Mouse (Mus musculus): ENCODE measurements around the gene Tmem60. TPM values are rescaled to one million over a fixed set of nuclear protein-coding genes. Genes with fewer than 3 reads are reported as not detected.

Gene Tmem60
- 32.4 and 34.5 TPM in 2 replicates for polyA plus RNA-seq (2015; fragmentation: Nextera tagmentation; extraction: Ambion mirVana)

DNA sequence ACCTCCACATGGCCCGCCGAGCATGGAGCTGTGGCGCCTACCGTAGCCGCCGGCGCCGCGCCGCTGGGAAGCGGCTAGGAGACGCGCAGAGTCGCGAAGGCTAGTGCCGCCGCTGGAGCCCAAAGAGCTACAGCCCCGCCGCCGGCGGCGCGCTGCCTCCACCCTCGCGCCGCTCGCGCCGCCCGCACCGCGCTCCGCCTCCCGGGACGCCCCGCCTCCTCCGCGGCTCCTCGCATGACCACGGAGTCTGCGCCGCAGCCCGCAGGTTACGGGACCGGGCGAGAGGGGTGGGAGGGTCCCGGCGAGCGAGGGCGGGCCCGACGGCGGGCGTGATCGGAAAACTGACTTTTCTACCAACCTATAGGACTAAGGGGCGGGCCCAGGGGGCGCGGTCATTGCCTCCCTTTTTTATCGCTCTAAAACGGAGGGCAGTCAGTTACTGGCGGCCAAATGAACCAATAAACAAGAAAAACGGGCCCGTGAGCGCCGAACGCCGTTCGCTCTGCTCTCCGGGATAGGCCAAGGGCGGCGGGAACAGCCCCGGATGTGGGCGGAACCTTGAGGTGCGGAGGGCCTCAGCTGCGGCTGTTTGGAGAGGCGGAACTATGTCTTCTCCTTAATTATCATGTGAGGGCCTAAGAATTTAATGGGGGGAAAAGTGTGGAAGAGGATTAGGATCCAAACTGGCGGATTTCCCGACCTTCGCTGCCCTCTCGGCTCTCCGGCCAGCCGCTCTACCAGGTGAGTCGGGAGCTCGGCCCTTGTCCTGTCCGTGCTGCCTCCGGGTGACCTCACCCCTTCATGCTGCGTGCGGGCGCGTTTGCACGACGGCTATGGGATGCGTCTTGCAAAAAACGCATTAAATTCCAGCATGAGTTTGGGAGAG lies at the start of gene Tmem60, which contains the start of gene Phtf2:
Gene Tmem60, plus strand, starts transcription at position 277 of the 886 bp plus-strand sequence.
Gene Phtf2, minus strand, starts transcription at position 210 of the 886 bp plus-strand sequence.
- Histone ChIP-seq H3K4me3 (ENCODE audit: low read depth, low read length) (peak within 1 kb of the TSS; percentile 90), H3K9me3 (replicated peaks; ENCODE audit: control insufficient read depth, low read length) (no peaks in the 10 kb centered on the region), H3K36me3 (ENCODE audit: control insufficient read depth, insufficient read depth) (no peaks in the 10 kb centered on the region; the same call in 1 of the 2 replicates), H3K9ac (ENCODE audit: low read depth, low read length) (peak within 1 kb of the TSS; percentile 91), H3K4me2 (ENCODE audit: low read depth, low read length) (peak within 1 kb of the TSS; percentile 82), H3K27ac (ENCODE audit: low read length) (peak within 1 kb of the TSS; percentile 95), H3K27me3 (ENCODE audit: control insufficient read depth, insufficient read depth, low read depth, low read length) (no peaks in the 10 kb centered on the region), H3K4me1 (ENCODE audit: control insufficient read depth, low read depth, low read length) (peaks cover 24% of the 10 kb centered on the region)
- under 1% methylated on average over 82 of the region's 94 CpGs for WGBS (ENCODE audit: insufficient replicate concordance)
- ATAC-seq (ENCODE audit: low read depth) = peak; percentile 95

DNA sequence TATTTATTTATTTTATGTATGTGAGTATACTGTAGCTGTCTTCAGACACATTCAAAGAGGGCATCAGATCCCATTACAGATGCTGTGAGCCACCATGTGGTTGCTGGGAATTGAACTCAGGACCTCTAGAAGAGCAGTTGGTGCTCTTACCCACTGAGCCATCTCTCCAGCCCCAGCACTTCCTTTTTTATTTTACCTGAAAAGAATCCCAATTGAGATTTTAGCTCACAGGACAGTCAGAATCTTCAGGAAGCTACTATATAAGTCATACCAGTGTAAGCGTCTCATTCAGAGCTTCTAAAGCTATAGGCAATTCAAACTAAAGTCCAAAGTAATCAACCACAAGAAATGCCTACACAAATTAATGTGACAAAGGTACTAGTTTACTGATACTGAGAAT lies 47.6 kb upstream of the Tmem60 start:
- no peak overlapping the region for H3K27ac ChIP-seq (ENCODE audit: low read length)
- no peaks in the 10 kb centered on the region for H3K27me3 ChIP-seq (ENCODE audit: control insufficient read depth, insufficient read depth, low read depth, low read length)
- H3K4me2 ChIP-seq (ENCODE audit: low read depth, low read length) = no peak overlapping the region
- H3K4me1 ChIP-seq (ENCODE audit: control insufficient read depth, low read depth, low read length) = peaks cover 2% of the 10 kb centered on the region
- no peaks in the 10 kb centered on the region for H3K9me3 ChIP-seq (replicated peaks; ENCODE audit: control insufficient read depth, low read length)
- 79% methylated on average over 1 of the region's 1 CpGs for WGBS (ENCODE audit: insufficient replicate concordance)
- no peak for ATAC-seq (ENCODE audit: low read depth)
- H3K9ac ChIP-seq (ENCODE audit: low read depth, low read length) = no peak overlapping the region
- H3K4me3 ChIP-seq (ENCODE audit: low read depth, low read length) = no peak overlapping the region
- H3K36me3 ChIP-seq (ENCODE audit: control insufficient read depth, insufficient read depth) = no peaks in the 10 kb centered on the region

- Histone ChIP-seq H3K9me3 (replicated peaks; ENCODE audit: control insufficient read depth, low read length) (no peaks in the 10 kb centered on the region), H3K4me2 (ENCODE audit: low read depth, low read length) (no peak overlapping the region), H3K36me3 (ENCODE audit: control insufficient read depth, insufficient read depth) (no peaks in the 10 kb centered on the region), H3K9ac (ENCODE audit: low read depth, low read length) (no peak overlapping the region), H3K4me3 (ENCODE audit: low read depth, low read length) (no peak overlapping the region), H3K4me1 (ENCODE audit: control insufficient read depth, low read depth, low read length) (no peaks in the 10 kb centered on the region), H3K27me3 (ENCODE audit: control insufficient read depth, insufficient read depth, low read depth, low read length) (no peaks in the 10 kb centered on the region), H3K27ac (ENCODE audit: low read length) (no peak overlapping the region)
- no peak for ATAC-seq (ENCODE audit: low read depth)
- 78% methylated on average over 1 of the region's 1 CpGs for WGBS (ENCODE audit: insufficient replicate concordance)
These were observed 44.9 kb upstream of the Tmem60 start for GRCm38 (mm10) chr5:20837082-20837481.

GRCm38 (mm10) chr5:20843405-20843804 lies 38.6 kb upstream of the Tmem60 start:
- no peak for ATAC-seq (ENCODE audit: low read depth)
- H3K4me2 ChIP-seq (ENCODE audit: low read depth, low read length) = no peak overlapping the region
- no peak overlapping the region for H3K9ac ChIP-seq (ENCODE audit: low read depth, low read length)
- no peaks in the 10 kb centered on the region for H3K36me3 ChIP-seq (ENCODE audit: control insufficient read depth, insufficient read depth)
- H3K4me1 ChIP-seq (ENCODE audit: control insufficient read depth, low read depth, low read length) = no peaks in the 10 kb centered on the region
- whole genome bisulfite sequencing (ENCODE audit: insufficient replicate concordance) = 64% methylated on average over 2 of the region's 3 CpGs
- H3K27ac ChIP-seq (ENCODE audit: low read length) = no peak overlapping the region
- no peak overlapping the region for H3K4me3 ChIP-seq (ENCODE audit: low read depth, low read length)
- H3K27me3 ChIP-seq (ENCODE audit: control insufficient read depth, insufficient read depth, low read depth, low read length) = no peaks in the 10 kb centered on the region
- H3K9me3 ChIP-seq (replicated peaks; ENCODE audit: control insufficient read depth, low read length) = no peaks in the 10 kb centered on the region

DNA sequence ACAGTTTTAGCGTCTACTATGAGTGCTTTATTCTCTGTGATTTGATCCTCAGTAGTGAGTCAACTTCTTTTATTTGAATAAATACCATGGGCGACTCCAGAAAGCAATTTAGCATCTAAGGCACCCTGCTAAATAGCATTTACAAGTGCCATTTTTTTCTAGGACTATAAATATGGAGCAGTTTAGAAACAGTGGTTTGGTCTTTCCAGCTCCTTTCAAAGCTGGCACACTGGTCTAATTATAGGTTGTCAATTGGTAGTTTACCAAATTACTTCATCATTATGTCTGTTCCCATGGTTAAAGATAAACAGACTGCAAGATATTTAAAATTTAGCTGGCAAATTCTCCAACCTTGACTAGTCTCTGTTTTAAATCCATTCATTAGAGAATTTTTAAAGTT lies 38.2 kb upstream of the Tmem60 start:
- no peak for ATAC-seq (ENCODE audit: low read depth)
- Histone ChIP-seq H3K9me3 (replicated peaks; ENCODE audit: control insufficient read depth, low read length) (no peaks in the 10 kb centered on the region), H3K36me3 (ENCODE audit: control insufficient read depth, insufficient read depth) (no peaks in the 10 kb centered on the region), H3K4me3 (ENCODE audit: low read depth, low read length) (no peak overlapping the region), H3K4me1 (ENCODE audit: control insufficient read depth, low read depth, low read length) (no peaks in the 10 kb centered on the region), H3K27ac (ENCODE audit: low read length) (no peak overlapping the region), H3K27me3 (ENCODE audit: control insufficient read depth, insufficient read depth, low read depth, low read length) (no peaks in the 10 kb centered on the region), H3K9ac (ENCODE audit: low read depth, low read length) (no peak overlapping the region), H3K4me2 (ENCODE audit: low read depth, low read length) (no peak overlapping the region)
- WGBS (ENCODE audit: insufficient replicate concordance) = 77% methylated on average over 2 of the region's 2 CpGs

DNA sequence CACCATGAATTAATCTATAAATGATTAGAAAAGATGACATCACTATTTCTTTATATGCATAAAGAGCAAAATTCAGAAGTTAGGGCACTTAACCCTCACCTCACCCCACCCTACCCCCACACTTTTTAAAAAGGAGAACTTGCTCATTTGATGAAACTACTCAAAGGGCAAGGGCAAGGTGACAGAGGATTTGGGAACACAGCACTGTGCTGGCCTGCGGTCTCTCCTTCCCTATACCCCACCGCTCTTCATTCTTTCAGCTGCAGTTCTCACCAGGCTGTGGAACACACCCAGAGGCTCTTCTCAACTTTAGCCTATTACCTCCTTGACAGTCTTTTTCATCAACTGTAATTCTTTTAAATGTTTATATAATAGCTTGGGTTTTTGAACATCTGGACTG lies 35.0 kb upstream of the Tmem60 start:
- H3K9me3 ChIP-seq (replicated peaks; ENCODE audit: control insufficient read depth, low read length) = no peaks in the 10 kb centered on the region
- no peak for ATAC-seq (ENCODE audit: low read depth)
- H3K4me2 ChIP-seq (ENCODE audit: low read depth, low read length) = no peak overlapping the region
- H3K27me3 ChIP-seq (ENCODE audit: control insufficient read depth, insufficient read depth, low read depth, low read length) = no peaks in the 10 kb centered on the region
- H3K4me3 ChIP-seq (ENCODE audit: low read depth, low read length) = no peak overlapping the region
- H3K4me1 ChIP-seq (ENCODE audit: control insufficient read depth, low read depth, low read length) = no peaks in the 10 kb centered on the region
- H3K9ac ChIP-seq (ENCODE audit: low read depth, low read length) = no peak overlapping the region
- H3K36me3 ChIP-seq (ENCODE audit: control insufficient read depth, insufficient read depth) = no peaks in the 10 kb centered on the region
- H3K27ac ChIP-seq (ENCODE audit: low read length) = no peak overlapping the region
- WGBS (ENCODE audit: insufficient replicate concordance) = 85% methylated on average over 2 of the region's 2 CpGs

DNA sequence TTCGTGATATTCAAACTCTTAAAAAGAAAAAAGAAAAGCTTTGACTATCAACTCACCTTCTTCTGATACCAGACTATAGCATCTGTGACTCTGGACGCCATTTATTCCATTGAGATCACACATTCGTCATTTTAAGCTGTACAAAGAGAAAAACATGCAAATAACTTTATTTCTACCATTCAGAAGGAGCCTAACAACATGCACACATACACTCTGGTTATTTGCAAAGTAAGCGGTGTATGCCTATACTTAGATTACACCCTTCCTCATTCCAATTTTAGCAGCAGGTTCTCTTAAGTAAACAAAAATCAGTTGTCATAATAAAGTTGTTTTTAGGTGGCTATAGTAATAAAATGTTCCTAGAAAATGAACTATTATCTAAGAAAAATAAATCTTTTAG lies 26.9 kb upstream of the Tmem60 start:
- 69% methylated on average over 4 of the region's 4 CpGs for WGBS (ENCODE audit: insufficient replicate concordance)
- Histone ChIP-seq H3K36me3 (ENCODE audit: control insufficient read depth, insufficient read depth) (no peaks in the 10 kb centered on the region), H3K4me1 (ENCODE audit: control insufficient read depth, low read depth, low read length) (no peaks in the 10 kb centered on the region), H3K4me3 (ENCODE audit: low read depth, low read length) (no peak overlapping the region), H3K9me3 (replicated peaks; ENCODE audit: control insufficient read depth, low read length) (no peaks in the 10 kb centered on the region), H3K27me3 (ENCODE audit: control insufficient read depth, insufficient read depth, low read depth, low read length) (no peaks in the 10 kb centered on the region), H3K4me2 (ENCODE audit: low read depth, low read length) (no peak overlapping the region), H3K27ac (ENCODE audit: low read length) (no peak overlapping the region), H3K9ac (ENCODE audit: low read depth, low read length) (no peak overlapping the region)
- no peak for ATAC-seq (ENCODE audit: low read depth)

DNA sequence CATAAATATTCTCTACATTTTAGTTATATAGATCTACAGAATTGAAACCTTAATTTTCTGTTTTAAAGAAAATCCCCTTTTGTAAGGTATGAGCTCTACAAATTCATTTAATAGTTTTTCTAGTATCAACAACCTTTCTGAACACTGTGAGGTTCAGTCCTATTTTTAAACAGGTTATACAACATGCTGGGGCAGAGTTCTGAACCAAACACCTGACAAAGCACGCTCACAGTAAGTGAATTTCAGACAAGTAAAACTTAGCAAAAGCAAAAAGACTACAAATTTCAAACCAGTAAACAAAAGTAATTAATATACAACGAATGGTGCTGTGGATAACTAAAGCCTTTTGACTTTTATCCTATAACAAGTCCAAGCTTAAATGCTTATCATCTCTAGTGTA lies 23.6 kb upstream of the Tmem60 start:
- Histone ChIP-seq H3K4me2 (ENCODE audit: low read depth, low read length) (no peak overlapping the region), H3K4me1 (ENCODE audit: control insufficient read depth, low read depth, low read length) (no peaks in the 10 kb centered on the region), H3K4me3 (ENCODE audit: low read depth, low read length) (no peak overlapping the region), H3K36me3 (ENCODE audit: control insufficient read depth, insufficient read depth) (no peaks in the 10 kb centered on the region), H3K27ac (ENCODE audit: low read length) (no peak overlapping the region), H3K9me3 (replicated peaks; ENCODE audit: control insufficient read depth, low read length) (no peaks in the 10 kb centered on the region), H3K9ac (ENCODE audit: low read depth, low read length) (no peak overlapping the region), H3K27me3 (ENCODE audit: control insufficient read depth, insufficient read depth, low read depth, low read length) (no peaks in the 10 kb centered on the region)
- peak; percentile 48; the same call in 1 of the 2 replicates for ATAC-seq (ENCODE audit: low read depth)
- WGBS (ENCODE audit: insufficient replicate concordance) = 75% methylated on average over 2 of the region's 2 CpGs

DNA sequence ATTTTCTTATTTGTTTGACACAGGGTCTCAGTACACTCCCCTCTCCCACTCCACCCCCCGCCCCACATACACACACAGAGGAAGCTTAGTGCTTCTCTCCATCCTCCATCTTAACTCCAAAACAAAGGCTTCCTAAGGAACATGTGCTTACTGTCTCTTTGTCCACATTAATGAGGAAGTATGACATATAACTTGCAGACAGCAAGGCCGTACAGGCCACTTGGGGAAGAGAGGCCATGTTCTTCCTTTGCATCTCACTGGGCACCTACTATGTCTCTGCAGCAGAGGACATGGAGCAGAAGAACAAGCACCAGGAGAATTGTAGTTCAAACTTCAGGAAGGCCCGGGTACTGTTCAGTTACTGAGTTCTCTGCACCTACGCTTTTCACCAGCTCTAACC lies 21.4 kb upstream of the Tmem60 start:
- H3K27ac ChIP-seq (ENCODE audit: low read length) = no peak overlapping the region
- WGBS (ENCODE audit: insufficient replicate concordance) = 71% methylated on average over 4 of the region's 4 CpGs

More for the DNA sequence above, 21.4 kb upstream of the Tmem60 start:
- Histone ChIP-seq H3K9me3 (replicated peaks; ENCODE audit: control insufficient read depth, low read length) (no peaks in the 10 kb centered on the region), H3K36me3 (ENCODE audit: control insufficient read depth, insufficient read depth) (no peaks in the 10 kb centered on the region), H3K4me3 (ENCODE audit: low read depth, low read length) (no peak overlapping the region), H3K4me2 (ENCODE audit: low read depth, low read length) (no peak overlapping the region), H3K27me3 (ENCODE audit: control insufficient read depth, insufficient read depth, low read depth, low read length) (no peaks in the 10 kb centered on the region), H3K9ac (ENCODE audit: low read depth, low read length) (no peak overlapping the region), H3K4me1 (ENCODE audit: control insufficient read depth, low read depth, low read length) (no peaks in the 10 kb centered on the region; the same call in 1 of the 2 replicates)
- no peak for ATAC-seq (ENCODE audit: low read depth)

All from liver, embryonic 16.5 days (tissue).